Mouse (Mus musculus): ENCODE measurements around the gene Map6. TPM values are rescaled to one million over a fixed set of nuclear protein-coding genes. Genes with fewer than 3 reads are reported as not detected.

The Map6 gene
- polyA plus RNA-seq, 1 experiment from 2014 or later = 155 TPM

DNA sequence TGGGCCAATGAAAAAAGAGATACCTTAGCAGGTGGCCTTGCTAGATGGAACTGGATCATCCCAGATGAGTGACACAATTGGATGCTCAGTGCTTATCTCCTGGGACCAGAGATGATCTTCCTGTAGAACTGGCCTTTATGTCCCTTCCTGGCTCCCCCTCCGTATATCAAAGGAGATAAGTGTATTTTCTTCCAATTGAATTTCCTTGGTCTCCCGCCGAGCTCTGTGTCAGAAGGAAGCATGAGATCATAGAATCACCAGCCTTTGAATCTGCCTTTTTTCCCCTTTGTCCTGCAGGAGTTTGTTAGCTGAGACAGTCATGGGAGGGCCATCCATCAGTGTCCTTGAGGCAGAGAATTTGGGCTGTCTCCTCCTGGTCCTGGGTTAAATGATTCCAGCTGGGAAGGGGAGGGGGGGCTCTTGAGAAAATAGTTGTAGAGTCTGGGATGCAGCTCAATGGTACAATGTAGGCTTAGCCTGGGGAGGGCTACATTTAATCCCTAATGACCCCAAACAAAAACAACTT, 33.5 kb downstream of the Map6 start:
- ATAC-seq (replicated peaks) = peak; percentile 31; the same call in 1 of the 2 replicates

DNA sequence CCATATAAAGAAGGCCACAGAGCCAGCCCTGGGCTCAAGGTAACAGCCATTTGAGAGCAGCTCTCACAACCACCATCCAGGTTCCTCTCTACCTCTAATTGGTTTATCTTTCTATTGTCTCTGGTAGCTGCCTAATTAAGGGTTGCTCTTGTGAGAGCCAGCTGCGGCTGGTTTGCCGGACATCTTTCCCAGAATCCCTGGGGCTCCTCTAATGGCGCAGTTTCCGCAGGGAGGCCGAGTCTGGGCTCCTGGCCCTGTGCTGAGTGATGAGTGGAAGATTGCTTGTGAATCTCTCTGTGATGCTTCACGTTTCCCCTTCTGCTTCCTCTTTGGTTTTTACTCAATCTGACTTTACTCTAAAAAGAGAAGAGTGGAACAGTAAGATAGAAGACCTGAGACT, 36.8 kb downstream of the Map6 start:
- H3K9ac ChIP-seq = no peak overlapping the region

More for the DNA sequence above, 33.5 kb downstream of the Map6 start:
- no peak overlapping the region for H3K4me3 ChIP-seq
- H3K27me3 ChIP-seq (replicated peaks) = no peaks in the 10 kb centered on the region
- no peak overlapping the region for H3K9ac ChIP-seq
- H3K4me2 ChIP-seq = no peak overlapping the region
- no peaks in the 10 kb centered on the region for H3K36me3 ChIP-seq (replicated peaks)
- H3K27ac ChIP-seq = no peak overlapping the region
- 36% methylated on average over 3 of the region's 3 CpGs for WGBS
- peaks cover 36% of the 10 kb centered on the region for H3K4me1 ChIP-seq
- H3K9me3 ChIP-seq = no peaks in the 10 kb centered on the region

DNA sequence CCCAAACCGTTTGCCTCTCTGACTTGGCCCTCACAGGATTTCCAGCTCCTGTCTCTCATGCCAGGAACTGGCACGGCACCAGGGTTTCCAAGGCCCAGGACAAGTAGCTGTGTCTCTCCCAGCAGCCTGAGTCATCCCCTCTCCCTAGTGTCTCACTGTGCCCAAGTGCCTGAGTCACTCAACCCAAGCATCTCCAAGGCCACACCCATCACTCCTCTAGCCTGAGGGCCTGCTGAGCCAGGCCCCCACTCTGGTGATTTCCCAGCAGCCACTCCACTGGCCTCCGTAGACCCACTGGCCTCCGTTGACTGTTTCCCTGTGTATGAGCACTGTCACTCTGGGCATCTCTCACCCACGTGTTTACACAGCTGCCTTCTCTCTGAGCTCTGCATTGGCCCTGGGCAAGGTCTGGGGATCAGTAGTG, 37.7 kb downstream of the Map6 start:
- Histone ChIP-seq H3K9me3 (no peaks in the 10 kb centered on the region), H3K4me1 (peaks cover 61% of the 10 kb centered on the region), H3K27ac (peak overlapping the region; percentile 67), H3K27me3 (replicated peaks) (no peaks in the 10 kb centered on the region), H3K4me2 (no peak overlapping the region), H3K9ac (no peak overlapping the region), H3K4me3 (no peak overlapping the region), H3K36me3 (replicated peaks) (no peaks in the 10 kb centered on the region)
- WGBS = 51% methylated on average over 5 of the region's 5 CpGs
- ATAC-seq (replicated peaks) = peak; percentile 24

More for the DNA sequence above, 36.8 kb downstream of the Map6 start:
- 16% methylated on average over 6 of the region's 6 CpGs for WGBS
- Histone ChIP-seq H3K36me3 (replicated peaks) (no peaks in the 10 kb centered on the region), H3K9me3 (no peaks in the 10 kb centered on the region), H3K4me3 (no peak overlapping the region), H3K27ac (peak overlapping the region; percentile 67), H3K27me3 (replicated peaks) (no peaks in the 10 kb centered on the region), H3K4me1 (peaks cover 57% of the 10 kb centered on the region), H3K4me2 (no peak overlapping the region)
- ATAC-seq (replicated peaks) = no peak; the same call in 1 of the 2 replicates

DNA sequence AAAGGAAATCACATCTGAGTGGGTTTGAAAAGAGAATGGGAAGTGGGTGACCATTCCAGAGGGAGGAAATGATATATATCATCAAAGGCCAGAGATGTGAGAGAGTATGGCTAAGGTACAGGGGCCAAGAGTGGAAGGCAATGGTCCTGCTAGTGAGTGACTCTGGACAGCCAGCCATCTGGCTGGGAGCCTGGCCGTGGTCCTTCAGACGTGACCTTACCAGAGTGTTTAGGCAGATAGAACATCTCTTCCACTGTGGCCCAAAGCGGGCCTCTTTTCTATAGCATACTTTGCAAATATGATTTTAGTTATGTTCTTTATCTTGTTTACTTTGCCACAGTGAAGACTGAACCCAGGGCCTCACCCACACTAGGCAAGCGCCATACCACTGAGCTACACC, 38.4 kb downstream of the Map6 start:
- H3K4me3 ChIP-seq = no peak overlapping the region
- H3K27me3 ChIP-seq (replicated peaks) = no peaks in the 10 kb centered on the region
- no peaks in the 10 kb centered on the region for H3K9me3 ChIP-seq
- no peak overlapping the region for H3K4me2 ChIP-seq
- no peaks in the 10 kb centered on the region for H3K36me3 ChIP-seq (replicated peaks)
- H3K4me1 ChIP-seq = peaks cover 67% of the 10 kb centered on the region
- 84% methylated on average over 4 of the region's 4 CpGs for WGBS
- no peak overlapping the region for H3K9ac ChIP-seq
- ATAC-seq (replicated peaks) = no peak
- H3K27ac ChIP-seq = no peak overlapping the region

DNA sequence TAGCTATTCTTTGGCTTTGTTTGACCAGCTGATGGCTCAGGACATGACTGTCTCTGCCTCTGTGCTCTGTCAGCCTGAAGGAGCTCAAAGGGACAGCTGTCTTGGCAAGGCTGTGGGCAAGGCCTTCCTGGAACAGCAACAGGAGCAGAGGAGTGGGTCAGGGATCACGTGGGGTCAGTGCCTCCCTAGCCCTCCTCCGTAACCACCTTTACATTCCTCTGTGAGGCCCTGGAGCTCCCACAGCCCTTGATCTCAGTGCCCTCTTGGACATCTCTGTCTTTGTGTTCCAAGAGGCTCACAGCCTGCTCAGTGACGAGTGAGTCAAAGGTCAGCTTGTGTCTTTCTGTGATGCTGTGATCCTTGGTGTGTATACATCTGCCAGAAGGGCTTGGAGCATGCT, 39.4 kb downstream of the Map6 start:
- H3K36me3 ChIP-seq (replicated peaks) = no peaks in the 10 kb centered on the region
- H3K27me3 ChIP-seq (replicated peaks) = no peaks in the 10 kb centered on the region
- no peak overlapping the region for H3K4me2 ChIP-seq
- H3K9me3 ChIP-seq = no peaks in the 10 kb centered on the region
- H3K4me3 ChIP-seq = no peak overlapping the region
- WGBS = 21% methylated on average over 3 of the region's 3 CpGs
- H3K9ac ChIP-seq = no peak overlapping the region
- ATAC-seq (replicated peaks) = no peak
- peak overlapping the region; percentile 8; the same call in 1 of the 2 replicates for H3K27ac ChIP-seq
- peaks cover 72% of the 10 kb centered on the region for H3K4me1 ChIP-seq

DNA sequence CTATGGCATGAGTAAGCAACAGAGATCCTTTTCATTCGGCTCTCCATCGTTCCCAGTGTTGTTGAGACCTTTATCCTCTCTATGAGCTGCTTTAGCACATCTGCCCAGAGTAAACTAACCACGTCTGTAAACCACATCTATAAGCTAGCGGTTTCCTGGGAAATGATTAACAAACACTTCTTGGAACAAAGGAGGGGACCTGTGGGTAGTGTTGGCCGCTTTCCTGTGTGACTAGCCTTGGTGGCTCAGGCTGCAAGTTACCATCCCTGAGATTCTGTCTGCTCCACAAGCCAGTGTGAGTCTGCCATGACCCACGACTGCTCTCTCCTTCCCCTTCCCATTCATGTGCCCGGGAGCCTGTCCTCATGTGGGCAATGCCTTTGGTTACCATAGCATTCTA, 44.2 kb downstream of the Map6 start:
- peaks cover 67% of the 10 kb centered on the region for H3K4me1 ChIP-seq
- H3K27me3 ChIP-seq (replicated peaks) = no peaks in the 10 kb centered on the region
- H3K27ac ChIP-seq = peak overlapping the region; percentile 93
- H3K4me2 ChIP-seq = no peak overlapping the region
- no peak for ATAC-seq (replicated peaks)
- H3K9ac ChIP-seq = peak overlapping the region; percentile 29; the same call in 1 of the 2 replicates
- H3K36me3 ChIP-seq (replicated peaks) = 0 out of 2 replicates have a peak, but pooled peaks cover 6% of the 10 kb centered on the region
- no peak overlapping the region for H3K4me3 ChIP-seq
- 35% methylated on average over 7 of the region's 7 CpGs for WGBS
- H3K9me3 ChIP-seq = no peaks in the 10 kb centered on the region

DNA sequence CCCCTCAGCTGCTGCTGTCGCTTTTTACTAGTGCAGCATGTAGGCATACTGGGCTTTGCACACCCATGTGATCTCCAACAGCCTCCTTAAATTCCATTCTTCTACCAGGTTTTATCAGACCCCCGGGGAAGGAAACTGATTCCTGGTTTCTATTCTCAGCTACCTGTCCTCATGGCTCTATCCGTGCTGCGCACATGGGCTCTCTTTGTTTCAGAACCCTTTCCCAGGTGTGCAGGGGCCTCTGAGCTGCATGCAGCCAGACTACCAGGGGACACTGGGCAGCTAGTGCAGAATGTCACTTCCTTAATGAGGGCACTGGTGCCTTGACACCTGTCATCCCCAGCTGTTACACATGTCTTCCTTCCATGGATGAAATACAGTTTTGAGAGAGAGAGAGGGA, 44.8 kb downstream of the Map6 start:
- WGBS = 25% methylated on average over 4 of the region's 4 CpGs
- Histone ChIP-seq H3K4me1 (peaks cover 61% of the 10 kb centered on the region), H3K9me3 (no peaks in the 10 kb centered on the region)

DNA sequence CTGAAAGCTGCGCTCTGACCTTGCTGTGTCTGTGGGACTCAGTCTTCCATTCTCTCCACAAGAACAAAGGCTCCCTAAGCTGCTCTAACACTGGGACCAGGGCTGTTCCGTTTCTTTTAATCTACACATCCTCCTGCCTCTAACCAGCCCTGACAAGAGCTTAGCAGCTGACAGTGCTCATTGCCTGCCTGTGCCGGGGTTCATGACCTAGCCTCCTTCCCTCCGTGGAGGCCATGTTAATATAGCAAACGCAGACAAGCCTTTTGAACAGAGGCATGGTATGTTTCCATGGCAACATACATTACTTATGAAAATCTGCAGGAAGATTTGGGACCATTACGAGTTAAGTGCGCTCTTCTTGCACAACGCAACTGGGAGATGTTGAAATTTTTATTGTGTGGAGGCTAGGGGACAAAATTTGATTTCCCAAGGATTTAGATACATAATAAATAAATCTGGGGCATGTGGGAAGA, 45.5 kb downstream of the Map6 start:
- Histone ChIP-seq H3K27ac (peak overlapping the region; percentile 93), H3K4me3 (no peak overlapping the region), H3K9ac (0 out of 2 replicates have a peak overlapping the region, but pooled peaks have one; percentile 5), H3K9me3 (no peaks in the 10 kb centered on the region), H3K4me1 (peaks cover 55% of the 10 kb centered on the region), H3K36me3 (replicated peaks) (0 out of 2 replicates have a peak, but pooled peaks cover 18% of the 10 kb centered on the region), H3K4me2 (peak overlapping the region; percentile 36), H3K27me3 (replicated peaks) (no peaks in the 10 kb centered on the region)
- 7% methylated on average over 8 of the region's 8 CpGs for WGBS
- peak; percentile 90 for ATAC-seq (replicated peaks)

More for the DNA sequence above, 44.8 kb downstream of the Map6 start:
- peak overlapping the region; percentile 36 for H3K4me2 ChIP-seq
- H3K27ac ChIP-seq = peak overlapping the region; percentile 93
- peak; percentile 67 for ATAC-seq (replicated peaks)
- 0 out of 2 replicates have a peak, but pooled peaks cover 12% of the 10 kb centered on the region for H3K36me3 ChIP-seq (replicated peaks)
- peak overlapping the region; percentile 37; the same call in 1 of the 2 replicates for H3K9ac ChIP-seq
- H3K27me3 ChIP-seq (replicated peaks) = no peaks in the 10 kb centered on the region
- H3K4me3 ChIP-seq = no peak overlapping the region

DNA sequence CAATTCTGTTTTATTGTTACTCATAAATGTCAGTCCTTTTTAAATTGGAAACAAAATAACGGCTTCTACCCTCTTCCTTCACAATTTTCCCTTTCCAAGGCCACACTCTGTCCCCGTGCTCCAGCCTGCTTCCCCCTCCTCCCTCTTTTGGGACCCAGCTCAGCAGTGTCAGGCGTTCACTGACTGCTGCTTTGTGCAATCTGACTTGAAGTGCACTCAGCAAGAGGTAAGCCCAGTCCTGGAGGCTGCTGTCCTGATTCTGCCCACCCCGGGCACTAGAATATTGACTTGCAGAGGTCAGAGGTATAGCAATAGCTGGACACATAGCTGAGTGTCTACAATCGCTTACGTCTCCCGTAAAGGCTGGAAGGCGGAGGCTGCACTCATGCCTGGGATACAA, 46.0 kb downstream of the Map6 start:
- Histone ChIP-seq H3K4me3 (no peak overlapping the region), H3K9ac (peak overlapping the region; percentile 5; the same call in 1 of the 2 replicates), H3K4me2 (peak overlapping the region; percentile 36), H3K4me1 (peaks cover 53% of the 10 kb centered on the region), H3K27ac (peak overlapping the region; percentile 93), H3K9me3 (no peaks in the 10 kb centered on the region), H3K27me3 (replicated peaks) (no peaks in the 10 kb centered on the region), H3K36me3 (replicated peaks) (peaks cover 24% of the 10 kb centered on the region; the same call in 1 of the 2 replicates)
- peak; percentile 45 for ATAC-seq (replicated peaks)
- WGBS = 38% methylated on average over 8 of the region's 8 CpGs

DNA sequence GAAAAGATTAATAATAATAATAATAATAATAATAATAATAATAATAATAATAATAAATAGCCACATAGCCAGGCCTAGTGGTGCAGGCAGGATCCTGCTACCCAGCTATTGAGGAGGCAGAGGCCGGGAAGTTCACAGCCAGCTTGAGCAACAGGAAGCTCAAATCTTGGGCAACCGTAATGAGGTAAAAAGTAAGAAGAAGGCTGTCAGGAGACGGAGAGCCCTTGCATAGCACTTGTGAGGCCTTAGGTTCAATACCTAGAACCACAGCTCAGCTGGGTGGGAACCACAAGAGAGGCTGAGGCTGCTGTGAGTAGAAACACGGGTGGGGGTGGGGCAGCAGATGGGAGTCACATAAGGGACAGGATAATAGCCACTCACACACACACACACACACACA, 47.3 kb downstream of the Map6 start:
- Histone ChIP-seq H3K9ac (no peak overlapping the region), H3K27me3 (replicated peaks) (no peaks in the 10 kb centered on the region), H3K27ac (peak overlapping the region; percentile 93), H3K9me3 (no peaks in the 10 kb centered on the region), H3K36me3 (replicated peaks) (peaks cover 27% of the 10 kb centered on the region; the same call in 1 of the 2 replicates), H3K4me3 (no peak overlapping the region), H3K4me1 (peaks cover 52% of the 10 kb centered on the region), H3K4me2 (no peak overlapping the region)
- ATAC-seq (replicated peaks) = no peak
- WGBS = 78% methylated on average over 4 of the region's 4 CpGs

DNA sequence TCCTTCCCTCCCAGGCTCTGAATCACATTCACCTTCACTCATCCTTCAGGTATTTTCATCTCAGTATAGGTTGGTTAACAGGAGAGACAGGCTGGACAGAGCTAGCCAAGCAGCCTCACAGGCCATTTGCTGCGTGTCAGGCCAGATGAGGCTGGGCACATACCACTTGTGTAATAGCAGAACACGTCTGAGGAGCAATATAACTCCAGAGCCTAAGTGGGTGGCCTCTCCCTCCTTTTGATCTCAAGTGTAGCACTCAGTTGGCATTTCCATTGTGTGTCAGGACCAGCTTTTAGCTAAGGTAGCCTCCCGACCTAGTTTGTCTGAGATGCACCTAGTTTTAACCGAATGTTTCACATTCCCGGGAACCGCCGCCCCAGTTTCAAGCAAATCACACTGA, 49.0 kb downstream of the Map6 start:
- Histone ChIP-seq H3K36me3 (replicated peaks) (peaks cover 27% of the 10 kb centered on the region; the same call in 1 of the 2 replicates), H3K9me3 (no peaks in the 10 kb centered on the region), H3K4me3 (no peak overlapping the region), H3K4me2 (no peak overlapping the region), H3K4me1 (peaks cover 55% of the 10 kb centered on the region), H3K9ac (no peak overlapping the region), H3K27ac (no peak overlapping the region; the same call in 1 of the 2 replicates), H3K27me3 (replicated peaks) (no peaks in the 10 kb centered on the region)
- ATAC-seq (replicated peaks) = no peak
- 81% methylated on average over 7 of the region's 7 CpGs for WGBS

DNA sequence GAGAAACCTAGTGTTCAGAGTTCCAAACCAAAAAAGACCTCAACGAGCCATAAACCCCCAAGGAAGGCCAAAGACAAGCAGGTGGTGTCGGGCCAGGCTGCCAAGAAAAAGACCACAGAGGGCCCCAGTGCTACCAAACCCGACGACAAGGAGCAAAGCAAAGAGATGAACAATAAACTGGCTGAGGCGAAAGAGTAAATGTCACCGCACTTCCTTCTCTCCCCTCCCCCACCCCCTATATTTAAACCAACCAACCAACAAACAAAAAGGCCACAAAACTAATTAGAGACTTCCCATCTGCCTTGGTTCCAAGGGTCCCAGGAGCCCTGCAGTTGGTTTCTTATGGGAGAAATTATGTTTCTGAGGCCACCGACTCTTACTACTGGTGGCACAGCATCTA, 50.2 kb downstream of the Map6 start:
- WGBS = 63% methylated on average over 7 of the region's 7 CpGs
- Histone ChIP-seq H3K4me3 (no peak overlapping the region), H3K9me3 (no peaks in the 10 kb centered on the region), H3K27me3 (replicated peaks) (no peaks in the 10 kb centered on the region), H3K36me3 (replicated peaks) (peaks cover 27% of the 10 kb centered on the region; the same call in 1 of the 2 replicates), H3K9ac (no peak overlapping the region), H3K4me1 (peaks cover 42% of the 10 kb centered on the region), H3K27ac (no peak overlapping the region), H3K4me2 (no peak overlapping the region)
- ATAC-seq (replicated peaks) = no peak

DNA sequence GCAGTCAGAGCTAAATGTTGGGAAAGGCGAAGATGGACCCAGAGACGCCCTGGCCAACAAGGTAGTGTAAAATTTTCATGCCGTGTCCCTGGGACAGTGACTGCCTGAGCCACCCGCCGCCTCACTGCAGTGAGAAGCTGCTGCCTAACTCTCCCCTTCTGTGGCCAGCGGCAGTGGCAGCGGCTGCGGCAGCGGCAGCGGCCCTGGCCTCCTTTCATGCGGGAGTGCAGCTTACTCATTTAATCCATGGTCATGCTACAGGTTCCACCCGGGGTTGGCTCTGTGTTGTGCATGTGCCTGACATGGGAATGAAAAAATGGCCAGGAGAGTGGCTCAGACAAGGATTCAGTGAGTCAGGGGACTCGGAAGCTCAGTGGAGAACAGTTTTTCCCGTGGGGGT, 53.3 kb downstream of the Map6 start:
- Histone ChIP-seq H3K27me3 (replicated peaks) (no peaks in the 10 kb centered on the region), H3K4me3 (no peak overlapping the region), H3K4me2 (no peak overlapping the region), H3K4me1 (peaks cover 25% of the 10 kb centered on the region), H3K36me3 (replicated peaks) (peaks cover 33% of the 10 kb centered on the region; the same call in 1 of the 2 replicates), H3K27ac (peak overlapping the region; percentile 13; the same call in 1 of the 2 replicates), H3K9ac (no peak overlapping the region), H3K9me3 (no peaks in the 10 kb centered on the region)
- ATAC-seq (replicated peaks) = no peak
- 27% methylated on average over 14 of the region's 14 CpGs for whole genome bisulfite sequencing

Measured in midbrain, embryonic 15.5 days (tissue).